Mouse (Mus musculus) small intestine, adult 2 months (tissue): ENCODE measurements around the gene Rab23.

Experiments used
- CTCF ChIP-seq: fragments of 200-500 bp; IDR thresholded peaks from 2 replicates; pipeline ENCODE4 v1.5.1; 2012; ENCODE audit warnings: low read depth, mild to moderate bottlenecking, control low read depth, inconsistent platforms, low read length, moderate library complexity, mixed read lengths; ENCODE audit not compliant: insufficient replicate concordance, insufficient read length; ENCODE audit errors: extremely low read depth
- POLR2A ChIP-seq: fragments of 200-500 bp; IDR thresholded peaks from 2 replicates; pipeline ENCODE4 v1.6.1; 2012; ENCODE audit warnings: low read depth, mild to moderate bottlenecking, control low read depth, inconsistent platforms, low read length, moderate library complexity

- TF ChIP-seq POLR2A (no peak), CTCF (no peak)
Observed at GRCm38 (mm10) chr1:33757491-33758041, 37.9 kb downstream of the Rab23 start, which contains the start of gene Bag2.
